Mouse (Mus musculus) CH12.LX (cell line): ENCODE measurements around the gene Klhl9. TPM values are rescaled to one million over a fixed set of nuclear protein-coding genes. Genes with fewer than 3 reads are reported as not detected.

Experiments used
- DNase-seq: peaks from one replicate; pipeline ENCODE4 v3.0.0-alpha.2; 2013; ENCODE audit errors: extremely low read depth
- H3K27ac ChIP-seq: 2 replicates; pipeline ENCODE4 v1.5.1; 2012; ENCODE audit warnings: low read depth, mild to moderate bottlenecking, control low read depth, moderate library complexity; ENCODE audit not compliant: insufficient read depth
- H3K27me3 ChIP-seq: replicated peaks from 2 replicates; pipeline ENCODE3; 2012; ENCODE audit warnings: inconsistent platforms
- H3K36me3 ChIP-seq, 2 experiments: replicated peaks in 1 of 2; 2 replicates each; pipeline versions ENCODE3 to v1.6.1; 2012; ENCODE audit warnings: inconsistent platforms in 1 of 2, low read length in 1 of 2, mild to moderate bottlenecking in 1 of 2, mixed read lengths in 1 of 2, moderate library complexity in 1 of 2; ENCODE audit not compliant: control insufficient read depth in 1 of 2, insufficient read depth in 1 of 2
- H3K4me1 ChIP-seq, 2 experiments: 2 replicates each; pipeline ENCODE4 v1.6.1; 2012; ENCODE audit warnings: inconsistent platforms in 1 of 2, moderate library complexity in 1 of 2; ENCODE audit not compliant: insufficient read depth in 2 of 2, control insufficient read depth in 1 of 2
- H3K4me2 ChIP-seq: 2 replicates; pipeline ENCODE4 v1.6.1; 2012; ENCODE audit warnings: low read depth, mild to moderate bottlenecking, control low read depth; ENCODE audit not compliant: poor library complexity, insufficient read depth, severe bottlenecking
- H3K4me3 ChIP-seq, 3 experiments: fragments of 150-350 bp in 1 of 3; sonication (generic) in 1 of 3; replicated peaks in 1 of 3; 2 replicates each; pipeline versions ENCODE3 to v1.5.1; 2011 to 2012; ENCODE audit warnings: low read depth in 2 of 3, low read length in 2 of 3, mild to moderate bottlenecking in 2 of 3, moderate library complexity in 2 of 3, control low read depth in 1 of 3, improper control_type of control experiment in 1 of 3, inconsistent platforms in 1 of 3, mixed read lengths in 1 of 3; ENCODE audit not compliant: poor library complexity in 1 of 3
- H3K79me2 ChIP-seq: replicated peaks from 2 replicates; pipeline ENCODE4 v1.6.1; 2012; ENCODE audit warnings: mild to moderate bottlenecking, moderate library complexity; ENCODE audit not compliant: control insufficient read depth, poor library complexity, insufficient read depth, severe bottlenecking; ENCODE audit errors: extremely low read depth
- H3K9ac ChIP-seq: 2 replicates; pipeline ENCODE4 v1.6.1; 2012; ENCODE audit warnings: low read depth, mild to moderate bottlenecking, control low read depth, moderate library complexity; ENCODE audit not compliant: insufficient read depth
- H3K9me3 ChIP-seq: replicated peaks from 2 replicates; pipeline ENCODE3; 2012; ENCODE audit warnings: low read length, inconsistent platforms, mixed read lengths
- CTCF ChIP-seq, 2 experiments: IDR thresholded peaks in 1 of 2; conservative IDR thresholded peaks in 1 of 2; 2 replicates each; pipeline ENCODE4 v1.5.1; 2011 to 2012; ENCODE audit warnings: low read depth in 2 of 2, low read length in 2 of 2, improper control_type of control experiment in 1 of 2, inconsistent platforms in 1 of 2, mild to moderate bottlenecking in 1 of 2, moderate library complexity in 1 of 2
- E2F4 ChIP-seq: IDR thresholded peaks from 2 replicates; pipeline ENCODE4 v1.6.1; 2011; ENCODE audit warnings: low read depth, low read length, improper control_type of control experiment; ENCODE audit not compliant: insufficient replicate concordance
- ELF1 ChIP-seq: IDR thresholded peaks from 2 replicates; pipeline ENCODE4 v1.6.1; 2014; ENCODE audit warnings: low read depth, mild to moderate bottlenecking, inconsistent platforms, low read length, improper control_type of control experiment
- JUN ChIP-seq: IDR thresholded peaks from 2 replicates; pipeline ENCODE4 v1.6.1; 2011; ENCODE audit warnings: low read depth, mild to moderate bottlenecking, low read length, improper control_type of control experiment, moderate library complexity; ENCODE audit not compliant: insufficient read depth
- MAX ChIP-seq: IDR thresholded peaks from 2 replicates; pipeline ENCODE4 v1.6.1; 2011; ENCODE audit warnings: low read length, improper control_type of control experiment
- MEF2A ChIP-seq: IDR thresholded peaks from 2 replicates; pipeline ENCODE4 v1.6.1; 2014; ENCODE audit warnings: low read depth, mild to moderate bottlenecking, inconsistent platforms, low read length, improper control_type of control experiment, borderline replicate concordance
- MXI1 ChIP-seq: IDR thresholded peaks from 2 replicates; pipeline ENCODE4 v1.6.1; 2011; ENCODE audit warnings: mild to moderate bottlenecking, low read depth, low read length, improper control_type of control experiment
- MYC ChIP-seq: IDR thresholded peaks from 2 replicates; pipeline ENCODE4 v1.6.1; 2011; ENCODE audit warnings: low read depth, mild to moderate bottlenecking, improper control_type of control experiment, low read length
- NELFE ChIP-seq: IDR thresholded peaks from 2 replicates; pipeline ENCODE4 v1.6.1; 2011; ENCODE audit warnings: low read depth, low read length, improper control_type of control experiment
- PAX5 ChIP-seq: IDR thresholded peaks from 2 replicates; pipeline ENCODE4 v1.6.1; 2012; ENCODE audit warnings: low read length, inconsistent platforms, mixed read lengths
- RAD21 ChIP-seq: IDR thresholded peaks from 2 replicates; pipeline ENCODE4 v1.6.1; 2011; ENCODE audit warnings: low read depth, mild to moderate bottlenecking, low read length, improper control_type of control experiment, moderate library complexity
- SMC3 ChIP-seq: IDR thresholded peaks from 2 replicates; pipeline ENCODE4 v1.6.1; 2011; ENCODE audit warnings: low read depth, low read length, improper control_type of control experiment
- UBTF ChIP-seq: IDR thresholded peaks from 2 replicates; pipeline ENCODE4 v1.6.1; 2012; ENCODE audit warnings: low read depth, mild to moderate bottlenecking, inconsistent platforms, low read length, improper control_type of control experiment, moderate library complexity
- USF1 ChIP-seq: IDR thresholded peaks from 2 replicates; pipeline ENCODE4 v1.6.1; 2014; ENCODE audit warnings: low read depth, mild to moderate bottlenecking, inconsistent platforms, low read length, improper control_type of control experiment
- ZKSCAN1 ChIP-seq: IDR thresholded peaks from 2 replicates; pipeline ENCODE4 v1.6.1; 2012; ENCODE audit warnings: low read depth, inconsistent platforms, low read length, improper control_type of control experiment, borderline replicate concordance
- dilution Hi-C: fragments of 300-500 bp; cut with MboI; formaldehyde crosslinking; loops from 2 replicates; pipeline ENCODE4 v1.14.3; 2020; ENCODE audit warnings: low sequenced_read_pairs; ENCODE audit not compliant: extremely low pct_unique_long_range_greater_than_20kb, extremely low pct_ligation_motif_present
- in situ Hi-C: fragments of 300-500 bp; cut with MboI; formaldehyde crosslinking; loops from 3 replicates; pipeline ENCODE4 v1.14.3; 2019; ENCODE audit warnings: low sequenced_read_pairs, low pct_ligation_motif_present, low pct_unique_long_range_greater_than_20kb, mixed read lengths
- polyA plus RNA-seq: library from polyadenylated mRNA; unstranded; fragments of >175 nt; gene quantifications from 2 replicates; pipeline ENCODE4 v1.2.1, GENCODE M21; 2012; ENCODE audit warnings: low read depth; ENCODE audit not compliant: insufficient read length
- total RNA-seq, 2 experiments: library from RNA; depleted of rRNA; stranded (reverse); fragments of 300-350 nt in 1 of 2; fragments of >200 nt in 1 of 2; gene quantifications; 2 replicates each; pipeline ENCODE4 v1.2.3; 2012 to 2014

The Klhl9 gene
- total and polyA plus RNA-seq, 3 experiments, result 19.1 to 51.6 (median 40.0) TPM

- DNase-seq, result no peak
- dilution Hi-C loops (no loop called here), in situ Hi-C loops (no loop called here)
- H3K4me1 ChIP-seq, result peaks cover 0 to 8% of the 10 kb centered on the region in 2 experiments; a peak in 1 of 4 replicates
- no peaks in the 10 kb centered on the region for H3K79me2 ChIP-seq
- no peak within 1 kb of the TSS for H3K4me3 ChIP-seq
- no peaks in the 10 kb centered on the region for H3K36me3 ChIP-seq
- TF ChIP-seq MYC (no peak), MXI1 (no peak), PAX5 (no peak), ELF1 (no peak), MAX (no peak), NELFE (no peak), E2F4 (no peak), ZKSCAN1 (no peak)
- no peak within 1 kb of the TSS for H3K9ac ChIP-seq
- no peak within 1 kb of the TSS for H3K4me2 ChIP-seq
- no peak within 1 kb of the TSS for H3K27ac ChIP-seq
- no peaks in the 10 kb centered on the region for H3K9me3 ChIP-seq
- H3K27me3 ChIP-seq, result peaks cover 4% of the 10 kb centered on the region
Measured at GRCm38 (mm10) chr4:88683812-88684211, 38.5 kb downstream of the Klhl9 start, which contains the start of gene Ifna2. TSS of gene Ifna2 (minus strand) at chr4:88683912.

GRCm38 (mm10) chr4:88681353-88681752 lies 40.9 kb downstream of the Klhl9 start:
- H3K27me3 ChIP-seq, result no peaks in the 10 kb centered on the region
- no peak overlapping the region for H3K27ac ChIP-seq
- no peaks in the 10 kb centered on the region for H3K79me2 ChIP-seq
- no peak for DNase-seq
- H3K9me3 ChIP-seq, result no peaks in the 10 kb centered on the region
- peaks cover 0 to 8% of the 10 kb centered on the region in 2 experiments; a peak in 1 of 4 replicates for H3K4me1 ChIP-seq
- H3K4me2 ChIP-seq, result peak overlapping the region; percentile 78
- in situ Hi-C loops, result no loop called here
- no peak overlapping the region for H3K9ac ChIP-seq
- no peaks in the 10 kb centered on the region for H3K36me3 ChIP-seq
- H3K4me3 ChIP-seq, result no peak overlapping the region
- TF ChIP-seq JUN (no peak), USF1 (no peak), E2F4 (no peak)
- TF ChIP-seq, all 38 proteins: peak for 0
- dilution Hi-C loops, result no loop called here

GRCm38 (mm10) chr4:88680362-88680761 lies 41.9 kb downstream of the Klhl9 start:
- DNase-seq, result peak; percentile 23
- peak; percentile 63 for TF ChIP-seq RAD21
- TF ChIP-seq MEF2A, result 0 out of 2 replicates have a peak, but pooled peaks have one; percentile 9
- peak; percentile 56 for TF ChIP-seq SMC3
- peak; percentile 37 to 77; a peak in 3 of 4 replicates for TF ChIP-seq CTCF (conservative IDR thresholded peaks at IDR 0.05 in 1 of 2, IDR thresholded peaks at IDR 0.05 in 1 of 2; ENCODE audit: low read depth in 2 of 2, low read length in 2 of 2)
- TF ChIP-seq UBTF, result no peak
- Histone ChIP-seq H3K4me3 (no peak overlapping the region), H3K27me3 (no peaks in the 10 kb centered on the region), H3K36me3 (no peaks in the 10 kb centered on the region), H3K4me1 (peaks cover 0 to 8% of the 10 kb centered on the region in 2 experiments; a peak in 1 of 4 replicates), H3K27ac (no peak overlapping the region), H3K79me2 (no peaks in the 10 kb centered on the region), H3K9ac (no peak overlapping the region), H3K4me2 (no peak overlapping the region), H3K9me3 (no peaks in the 10 kb centered on the region)
- in situ Hi-C loops, result no loop called here
- dilution Hi-C loops, result no loop called here
